Comparison of ENCODE assay signal across 9 mouse cellular contexts in the genomic region with DNA sequence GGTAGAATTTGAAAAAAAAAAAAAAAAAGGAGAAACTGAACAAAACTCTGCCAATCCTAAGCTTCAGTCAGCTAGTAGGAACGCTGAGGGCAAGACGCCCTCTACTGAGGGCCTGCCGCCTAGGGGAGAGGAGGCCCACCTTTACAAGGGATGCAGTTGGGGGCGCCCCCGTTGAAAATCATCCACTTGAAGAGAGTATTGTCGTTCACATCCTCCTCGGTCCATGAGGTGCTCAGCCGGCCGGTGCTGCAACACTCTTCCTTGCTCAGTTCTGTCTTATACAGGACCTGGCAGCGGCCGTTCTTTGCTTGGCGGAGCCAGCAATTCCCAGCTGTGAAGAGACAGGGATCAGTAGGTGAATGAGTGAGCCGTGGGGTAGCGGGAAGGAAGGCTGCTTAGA. TPM values are rescaled to one million over a fixed set of nuclear protein-coding genes. Genes with fewer than 3 reads are reported as not detected.
DNase-seq lines count a peak whose midpoint lies in the region; ATAC-seq and TF ChIP-seq lines count a peak whose summit lies in the region.
"Had no signal": no experiment of that assay in that cellular context is flagged by ENCODE, and none has a peak within 500 bp of the region (broad histone marks: within the 10 kb centered on the region; RNA-seq: fewer than 3 reads in every experiment).

No protein-coding gene starts in this region.

- under 1% methylated on average over 14 of the region's 14 CpGs for WGBS in hindbrain, postnatal 0 days
- WGBS in liver, embryonic 14.5 days (ENCODE audit: insufficient replicate concordance): 5% methylated on average over 14 of the region's 14 CpGs
- 6% methylated on average over 14 of the region's 14 CpGs for WGBS in olfactory bulb, adult 2 months

- peaks cover 22% of the 10 kb centered on the region for H3K27me3 ChIP-seq in hindbrain, postnatal 0 days (ENCODE audit: insufficient read depth, low read length)
- H3K27me3 ChIP-seq in liver, embryonic 14.5 days (ENCODE audit: control insufficient read depth, insufficient read depth, low read length): peaks cover 61% of the 10 kb centered on the region

- DNase-seq in heart, adult 11 months: peak; percentile 94
- DNase-seq in heart, postnatal 25 days (ENCODE audit: low spot score): no peak
- peak; percentile 40 for DNase-seq in adrenal gland, postnatal 25 days
- DNase-seq in gastrocnemius, adult 18-20 months (ENCODE audit: low spot score): peak; percentile 34
- DNase-seq in hindbrain, postnatal 0 days (ENCODE audit: low spot score): peak; percentile 53
- no peak for DNase-seq in liver, embryonic 14.5 days (ENCODE audit: low read depth in 3 of 3, low spot score in 3 of 3)
- no peak for DNase-seq in layer of hippocampus, adult 9-11 months

- intact Hi-C loops in heart, postnatal 25 days (cut with DNase I): loop anchor here (10.0 kb wide), 1 partner anchor 171 kb away; no protein-coding TSS in a partner anchor

- H3K36me3 ChIP-seq in hindbrain, postnatal 0 days (ENCODE audit: insufficient read depth, low read length): no peaks in the 10 kb centered on the region
- H3K36me3 ChIP-seq in liver, embryonic 14.5 days (replicated peaks; ENCODE audit: control insufficient read depth, insufficient read depth, low read depth): no peaks in the 10 kb centered on the region
- H3K36me3 ChIP-seq: G1E had no signal

- no peak for TF ChIP-seq POLR2A in olfactory bulb, adult 2 months (IDR thresholded peaks at IDR 0.05; ENCODE audit: insufficient read depth, low read depth, low read length)

- H3K4me2 ChIP-seq in hindbrain, postnatal 0 days (ENCODE audit: low read depth, low read length): peak overlapping the region; percentile 97
- H3K4me2 ChIP-seq in liver, embryonic 14.5 days (ENCODE audit: low read depth): peak overlapping the region; percentile 54

- H3K27ac ChIP-seq in hindbrain, postnatal 0 days: no peak overlapping the region
- no peak overlapping the region for H3K27ac ChIP-seq in liver, embryonic 14.5 days
- no peak overlapping the region for H3K27ac ChIP-seq in olfactory bulb, adult 2 months (ENCODE audit: insufficient read depth, low read depth, low read length)

- no peak for TF ChIP-seq EP300 in liver, embryonic 14.5 days (IDR thresholded peaks at IDR 0.05; ENCODE audit: low read depth)

- H3K9me3 ChIP-seq in hindbrain, postnatal 0 days (ENCODE audit: low read length): no peaks in the 10 kb centered on the region
- no peaks in the 10 kb centered on the region for H3K9me3 ChIP-seq in liver, embryonic 14.5 days (ENCODE audit: control insufficient read depth, low read length)

- H3K4me1 ChIP-seq in hindbrain, postnatal 0 days (ENCODE audit: insufficient read depth, low read length): peaks cover 13% of the 10 kb centered on the region; the same call in 1 of the 2 replicates
- H3K4me1 ChIP-seq in liver, embryonic 14.5 days (replicated peaks; ENCODE audit: control insufficient read depth in 2 of 2, insufficient read depth in 2 of 2, low read length in 1 of 2): no peaks in the 10 kb centered on the region
- peaks cover 22% of the 10 kb centered on the region for H3K4me1 ChIP-seq in olfactory bulb, adult 2 months (ENCODE audit: control insufficient read depth, insufficient read depth, low read length)

- peak overlapping the region; percentile 62 for H3K4me3 ChIP-seq in hindbrain, postnatal 0 days (ENCODE audit: low read length)
- no peak overlapping the region for H3K4me3 ChIP-seq in liver, embryonic 14.5 days (ENCODE audit: insufficient read depth in 1 of 2, low read depth in 2 of 2, low read length in 2 of 2)
- peak overlapping the region; percentile 31 for H3K4me3 ChIP-seq in olfactory bulb, adult 2 months (ENCODE audit: insufficient read depth, low read depth, low read length)

- 0 out of 2 replicates have a peak, but pooled peaks have one; percentile 18 for ATAC-seq in hindbrain, postnatal 0 days
- ATAC-seq in liver, embryonic 14.5 days (ENCODE audit: insufficient read depth): no peak

- TF ChIP-seq CTCF in hindbrain, postnatal 0 days (IDR thresholded peaks at IDR 0.05; ENCODE audit: low read depth): peak; percentile 60
- no peak for TF ChIP-seq CTCF in liver, embryonic 14.5 days (IDR thresholded peaks at IDR 0.05; ENCODE audit: low read depth)
- no peak for TF ChIP-seq CTCF in olfactory bulb, adult 2 months (IDR thresholded peaks at IDR 0.05; ENCODE audit: insufficient read depth, low read depth, low read length)

- no peak overlapping the region for H3K9ac ChIP-seq in hindbrain, postnatal 0 days (replicated peaks; ENCODE audit: low read length)
- no peak overlapping the region for H3K9ac ChIP-seq in liver, embryonic 14.5 days (replicated peaks)

RNA-seq across cellular contexts. Expression of a gene that starts 2.5 kb away (rescaled TPM):
- total RNA-seq in heart, postnatal 25 days (2021): 1 to 10 TPM in 1 of 2 experiments, under 1 TPM in 1; 0.57 to 1.1 TPM
- 5.6 and 7.6 TPM in 2 replicates for total RNA-seq in adrenal gland, postnatal 25 days (2021)
- total RNA-seq in gastrocnemius, adult 18-20 months (2021): 1 to 10 TPM; 4.7 to 6.1 TPM
- total RNA-seq in hindbrain, postnatal 0 days (2014; rRNA removed): 1.7 TPM in 2 replicates
- polyA plus RNA-seq in hindbrain, postnatal 0 days (2015; fragmentation: Nextera tagmentation; extraction: Ambion mirVana): 3.9 and 4.6 TPM in 2 replicates
- polyA plus RNA-seq in liver, embryonic 14.5 days (2012; rRNA removed): 1.5 and 2.8 TPM in 2 replicates
- 3.8 and 4.3 TPM in 2 replicates for polyA plus RNA-seq in liver, embryonic 14.5 days (2014; fragmentation: Nextera tagmentation; extraction: Ambion mirVana)
- polyA plus RNA-seq in olfactory bulb, adult 2 months (2012; ENCODE audit: insufficient read depth, insufficient read length, low replicate concordance, missing spikeins): not detected in 2 replicates
- polyA plus RNA-seq: G1E had no signal

Comparison
In these comparisons a context has a peak if more than half of its experiments do, and no peak if none do; other contexts are left out.
1. DNase-seq: peak in heart, adult 11 months (single experiment), adrenal gland, postnatal 25 days (single experiment), gastrocnemius, adult 18-20 months (single experiment) and hindbrain, postnatal 0 days (single experiment); none in heart, postnatal 25 days (single experiment), liver, embryonic 14.5 days (0 of 3) and layer of hippocampus, adult 9-11 months (single experiment).
2. H3K4me3 ChIP-seq: peak in hindbrain, postnatal 0 days (single experiment) and olfactory bulb, adult 2 months (single experiment); none in liver, embryonic 14.5 days (0 of 2).